Mouse (Mus musculus): Measurements from ENCODE around the gene Bbs2.

GRCm38 (mm10) chr8:94089715-94090114 is 9.0 kb downstream of the Bbs2 start:
- TF ChIP-seq CTCF (IDR thresholded peaks at IDR 0.05) (no peak), EP300 (IDR thresholded peaks at IDR 0.05) (no peak)
